In genomic region chr12:84625116-84625515, GRCm38 (mm10) we compare ENCODE assay signal across 10 mouse cellular contexts. TPM values are rescaled to one million over a fixed set of nuclear protein-coding genes. Genes with fewer than 3 reads are reported as not detected.
DNase-seq lines count a peak whose midpoint lies in the region; ATAC-seq lines count a peak whose summit lies in the region.
"Had no signal": no experiment of that assay in that cellular context is flagged by ENCODE, and none has a peak within 500 bp of the region (broad histone marks: within the 10 kb centered on the region; RNA-seq: fewer than 3 reads in every experiment).

No protein-coding gene starts in this region.

- peak overlapping the region; percentile 40; the same call in 1 of the 2 replicates for H3K9ac ChIP-seq in hindbrain, embryonic 14.5 days
- H3K9ac ChIP-seq in neural tube, embryonic 14.5 days (replicated peaks; ENCODE audit: low read depth, low read length) = no peak overlapping the region

- intact Hi-C loops in left cerebral cortex, postnatal 14 days (cut with DNase I) = no loop called here
- intact Hi-C loops in left cerebral cortex, postnatal 10 days (cut with DNase I) = no loop called here

- H3K36me3 ChIP-seq in embryonic facial prominence, embryonic 10.5 days (replicated peaks) = no peaks in the 10 kb centered on the region
- H3K36me3 ChIP-seq in hindbrain, embryonic 14.5 days (replicated peaks; ENCODE audit: control insufficient read depth, insufficient read depth) = no peaks in the 10 kb centered on the region
- no peaks in the 10 kb centered on the region for H3K36me3 ChIP-seq in neural tube, embryonic 14.5 days (ENCODE audit: control insufficient read depth, insufficient read depth, low read length)

- H3K4me3 ChIP-seq in embryonic facial prominence, embryonic 10.5 days = peak overlapping the region; percentile 29; the same call in 1 of the 2 replicates
- H3K4me3 ChIP-seq in hindbrain, embryonic 14.5 days (replicated peaks; ENCODE audit: low read length) = no peak overlapping the region
- H3K4me3 ChIP-seq in neural tube, embryonic 14.5 days (ENCODE audit: low read depth, low read length) = no peak overlapping the region; the same call in 1 of the 2 replicates

- no peak overlapping the region for H3K27ac ChIP-seq in embryonic facial prominence, embryonic 10.5 days (replicated peaks)
- no peak overlapping the region for H3K27ac ChIP-seq in hindbrain, embryonic 14.5 days
- no peak overlapping the region for H3K27ac ChIP-seq in neural tube, embryonic 14.5 days (ENCODE audit: low read depth, low read length)
- H3K27ac ChIP-seq: kidney, postnatal 0 days had no signal

- H3K9me3 ChIP-seq in embryonic facial prominence, embryonic 10.5 days = no peaks in the 10 kb centered on the region
- H3K9me3 ChIP-seq in hindbrain, embryonic 14.5 days (ENCODE audit: control insufficient read depth, low read length) = no peaks in the 10 kb centered on the region
- no peaks in the 10 kb centered on the region for H3K9me3 ChIP-seq in neural tube, embryonic 14.5 days (ENCODE audit: control insufficient read depth, low read length)

- H3K4me2 ChIP-seq in hindbrain, embryonic 14.5 days (replicated peaks) = peak overlapping the region; percentile 35
- H3K4me2 ChIP-seq in neural tube, embryonic 14.5 days (ENCODE audit: low read depth, low read length) = peak overlapping the region; percentile 30

- 2% methylated on average over 9 of the region's 9 CpGs for WGBS in embryonic facial prominence, embryonic 10.5 days
- WGBS in hindbrain, embryonic 14.5 days = 3% methylated on average over 9 of the region's 9 CpGs
- WGBS in neural tube, embryonic 14.5 days = 5% methylated on average over 9 of the region's 9 CpGs

- no peak for ATAC-seq in hindbrain, embryonic 14.5 days (ENCODE audit: low FRiP score)
- peak; percentile 38; the same call in 1 of the 2 replicates for ATAC-seq in neural tube, embryonic 14.5 days (ENCODE audit: low read depth)
- ATAC-seq in monocyte, adult 5-6 weeks (replicated peaks; ENCODE audit: insufficient number of reproducible peaks, low FRiP score, low TSS enrichment, poor library complexity, severe bottlenecking) = no peak

- H3K27me3 ChIP-seq in embryonic facial prominence, embryonic 10.5 days (replicated peaks; ENCODE audit: low read depth, poor library complexity, severe bottlenecking) = peaks cover 39% of the 10 kb centered on the region
- peaks cover 9% of the 10 kb centered on the region; the same call in 1 of the 2 replicates for H3K27me3 ChIP-seq in hindbrain, embryonic 14.5 days (ENCODE audit: control insufficient read depth, insufficient read depth, low read length)
- H3K27me3 ChIP-seq in neural tube, embryonic 14.5 days (ENCODE audit: control insufficient read depth, insufficient read depth, low read length) = no peaks in the 10 kb centered on the region

- peak; percentile 11 to 24 for DNase-seq in left cerebral cortex, postnatal 14 days (ENCODE audit: low spot score in 2 of 2)
- DNase-seq in left cerebral cortex, postnatal 10 days (ENCODE audit: extremely low spot score in 1 of 2, low spot score in 2 of 2) = no peak
- peak; percentile 18 for DNase-seq in embryonic facial prominence, embryonic 10.5 days (ENCODE audit: low spot score)
- peak; percentile 47 for DNase-seq in hindbrain, embryonic 14.5 days (ENCODE audit: low spot score)
- DNase-seq in kidney, adult 11 months = no peak
- DNase-seq: liver; thymus, postnatal 4 days had no signal

- peaks cover 11% of the 10 kb centered on the region for H3K4me1 ChIP-seq in embryonic facial prominence, embryonic 10.5 days
- peaks cover 6% of the 10 kb centered on the region for H3K4me1 ChIP-seq in hindbrain, embryonic 14.5 days (replicated peaks; ENCODE audit: control insufficient read depth, insufficient read depth, low read length)
- peaks cover 9% of the 10 kb centered on the region; the same call in 1 of the 2 replicates for H3K4me1 ChIP-seq in neural tube, embryonic 14.5 days (ENCODE audit: control insufficient read depth, insufficient read depth, low read length)

RNA-seq across cellular contexts. Expression of gene Abcd4, which starts 7.9 kb away (rescaled TPM):
- total RNA-seq in left cerebral cortex, postnatal 14 days (2021) = 10 to 100 TPM; 10.4 to 11.9 TPM
- 10 to 100 TPM; 10.6 to 10.8 TPM for total RNA-seq in left cerebral cortex, postnatal 10 days (2021)
- 12.7 and 13.6 TPM in 2 replicates for polyA plus RNA-seq in embryonic facial prominence, embryonic 10.5 days (2016; fragmentation: Nextera tagmentation; extraction: Ambion mirVana)
- polyA plus RNA-seq in hindbrain, embryonic 14.5 days (2014; fragmentation: Nextera tagmentation; extraction: Ambion mirVana) = 9.5 and 9.9 TPM in 2 replicates
- 11.2 and 13.1 TPM in 2 replicates for polyA plus RNA-seq in neural tube, embryonic 14.5 days (2014; fragmentation: Nextera tagmentation; extraction: Ambion mirVana)
- total RNA-seq in monocyte, adult 5-6 weeks (2017) = 4.0 to 10.0 TPM (median 5.7 TPM) in 3 replicates

RNA-seq across cellular contexts. Expression of gene Vrtn, which starts 15.7 kb away (rescaled TPM):
- total RNA-seq in left cerebral cortex, postnatal 14 days (2021) = not detected
- under 1 TPM in 1 of 2 experiments, not detected in 1; 0.11 TPM for total RNA-seq in left cerebral cortex, postnatal 10 days (2021)
- polyA plus RNA-seq in embryonic facial prominence, embryonic 10.5 days (2016; fragmentation: Nextera tagmentation; extraction: Ambion mirVana) = not detected in 2 replicates
- not detected in 2 replicates for polyA plus RNA-seq in hindbrain, embryonic 14.5 days (2014; fragmentation: Nextera tagmentation; extraction: Ambion mirVana)
- polyA plus RNA-seq in neural tube, embryonic 14.5 days (2014; fragmentation: Nextera tagmentation; extraction: Ambion mirVana) = not detected in 2 replicates
- total RNA-seq in monocyte, adult 5-6 weeks (2017) = not detected in 3 replicates
- polyA plus RNA-seq: kidney, postnatal 0 days had no signal

RNA-seq across cellular contexts. Expression of gene Vsx2, which starts 55.6 kb away (rescaled TPM):
- under 1 TPM; 0.17 to 0.24 TPM for total RNA-seq in left cerebral cortex, postnatal 14 days (2021)
- total RNA-seq in left cerebral cortex, postnatal 10 days (2021) = under 1 TPM; 0.39 TPM
- polyA plus RNA-seq in embryonic facial prominence, embryonic 10.5 days (2016; fragmentation: Nextera tagmentation; extraction: Ambion mirVana) = 2.8 and 3.2 TPM in 2 replicates
- polyA plus RNA-seq in hindbrain, embryonic 14.5 days (2014; fragmentation: Nextera tagmentation; extraction: Ambion mirVana) = 4.8 and 5.0 TPM in 2 replicates
- polyA plus RNA-seq in neural tube, embryonic 14.5 days (2014; fragmentation: Nextera tagmentation; extraction: Ambion mirVana) = 7.2 and 8.0 TPM in 2 replicates
- not detected in 3 replicates for total RNA-seq in monocyte, adult 5-6 weeks (2017)
- polyA plus RNA-seq: kidney, postnatal 0 days had no signal

Comparison
In these comparisons a context has a peak if more than half of its experiments do, and no peak if none do; other contexts are left out.
1. DNase-seq: peak in left cerebral cortex, postnatal 14 days (2 of 2), embryonic facial prominence, embryonic 10.5 days (single experiment) and hindbrain, embryonic 14.5 days (single experiment); none in left cerebral cortex, postnatal 10 days (0 of 2) and kidney, adult 11 months (single experiment).